Mouse (Mus musculus): Measurements from ENCODE around the gene Rbm44.

Rbm44 gene

GRCm38 (mm10) chr1:91209343-91209742, 64.5 kb downstream of the Rbm44 start:
- in situ Hi-C loops (cut with MboI, MseI), result no loop called here

GRCm38 (mm10) chr1:91209785-91210184, 64.9 kb downstream of the Rbm44 start:
- in situ Hi-C loops (cut with MboI, MseI), result no loop called here

- in situ Hi-C loops (cut with MboI, MseI), result no loop called here
These were observed 66.2 kb downstream of the Rbm44 start for GRCm38 (mm10) chr1:91211099-91211498.

DNA sequence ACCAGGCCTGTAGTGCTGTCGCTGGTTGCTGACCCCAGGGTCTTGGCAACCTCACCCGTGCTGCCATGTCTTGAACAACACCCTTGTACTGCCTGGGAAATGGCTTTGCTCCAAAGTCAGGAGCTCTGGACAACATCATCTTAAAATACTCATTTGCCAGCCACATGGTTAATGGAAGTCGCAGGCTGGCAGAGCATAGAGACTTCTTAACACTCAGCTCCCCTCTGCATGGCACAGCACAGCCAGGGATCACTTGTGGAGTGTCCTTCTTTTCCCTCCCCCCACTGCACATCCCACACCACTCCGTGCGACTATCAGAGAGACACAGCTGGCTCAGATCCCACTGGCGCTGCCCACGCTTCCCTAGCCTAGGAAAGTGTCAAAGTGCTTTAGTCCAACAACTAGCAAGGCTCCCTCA, 66.7 kb downstream of the Rbm44 start:
- in situ Hi-C loops (cut with MboI, MseI), result no loop called here

- in situ Hi-C loops (cut with MboI, MseI), result no loop called here
These were observed 70.4 kb downstream of the Rbm44 start for GRCm38 (mm10) chr1:91215264-91215663.

DNA sequence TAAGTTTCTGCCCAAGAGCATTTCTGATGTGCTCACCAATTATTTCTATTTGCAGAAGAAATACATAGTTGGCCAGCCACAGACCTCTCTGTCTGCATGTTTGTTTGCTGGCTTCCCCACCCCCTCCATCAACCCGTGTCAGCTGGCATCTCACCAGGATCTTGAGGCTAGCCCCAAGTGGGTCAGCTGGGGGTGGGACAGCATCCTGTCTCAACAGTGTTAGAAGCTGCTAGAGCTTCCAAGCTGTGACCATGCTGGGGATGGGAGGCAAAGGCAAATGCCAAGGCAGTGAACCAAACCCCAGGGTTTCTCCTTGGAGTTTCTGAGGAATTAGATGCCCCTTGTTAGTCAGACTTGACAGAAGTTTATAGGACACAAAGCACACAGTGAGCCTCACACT, 71.1 kb downstream of the Rbm44 start:
- in situ Hi-C loops (cut with MboI, MseI), result no loop called here

- in situ Hi-C loops (cut with MboI, MseI), result no loop called here
These were observed 71.8 kb downstream of the Rbm44 start for GRCm38 (mm10) chr1:91216504-91217267.

GRCm38 (mm10) chr1:91219641-91220321, 74.9 kb downstream of the Rbm44 start:
- in situ Hi-C loops (cut with MboI, MseI), result loop anchor here (10.0 kb wide), 1 partner anchor 675 kb away; no protein-coding TSS in a partner anchor

DNA sequence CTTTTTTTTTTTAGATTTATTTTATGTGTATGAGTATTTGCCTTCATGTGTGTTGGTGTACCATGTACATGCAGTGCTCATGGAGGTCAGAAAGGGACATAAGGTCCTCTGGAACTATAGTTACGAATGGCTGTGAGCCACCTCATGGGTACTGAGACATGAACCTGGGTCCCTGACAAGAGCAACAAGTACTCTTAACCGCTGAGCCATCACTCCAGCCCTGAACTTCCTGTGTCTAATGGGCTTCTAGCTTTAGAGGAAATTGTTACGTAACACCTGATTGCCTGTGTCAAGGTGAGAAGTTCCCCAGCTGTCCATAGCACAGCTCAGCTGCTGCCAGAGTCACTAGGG, 75.4 kb downstream of the Rbm44 start:
- in situ Hi-C loops (cut with MboI, MseI), result loop anchor here (10.0 kb wide), 1 partner anchor 675 kb away; no protein-coding TSS in a partner anchor

All from T-helper 1 cell (primary cell).